Mouse (Mus musculus): Measurements from ENCODE around the gene Foxa2. TPM values are rescaled to one million over a fixed set of nuclear protein-coding genes. Genes with fewer than 3 reads are reported as not detected.

Foxa2 gene
- polyA plus RNA-seq, 1 experiment = not detected

DNA sequence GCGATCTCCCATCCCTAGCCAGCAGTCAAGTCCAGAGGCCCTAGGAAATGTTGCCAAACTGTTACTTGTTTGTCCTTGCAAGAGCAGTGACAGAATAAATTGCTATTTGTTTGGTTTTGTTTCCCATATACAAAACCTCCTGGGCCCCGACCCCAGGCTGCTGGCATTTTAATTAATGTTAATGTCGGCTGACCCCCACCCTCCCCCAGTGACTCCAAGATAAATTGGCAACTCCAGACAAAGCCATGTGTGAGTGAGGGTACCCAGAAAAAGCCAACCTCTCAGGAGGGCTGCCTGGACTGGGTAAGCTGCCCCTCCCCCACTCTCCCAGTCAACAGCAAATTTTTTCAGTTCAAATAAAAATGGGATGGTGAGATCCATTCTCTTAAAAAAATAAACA is 26.6 kb downstream of the Foxa2 start:
- H3K27me3 ChIP-seq (ENCODE audit: control insufficient read depth, insufficient read depth, low read length, poor library complexity, severe bottlenecking) = no peaks in the 10 kb centered on the region; the same call in 1 of the 2 replicates
- H3K9ac ChIP-seq (ENCODE audit: low read depth, poor library complexity, severe bottlenecking) = no peak overlapping the region
- no peaks in the 10 kb centered on the region for H3K4me1 ChIP-seq (ENCODE audit: control insufficient read depth, insufficient read depth, low read length)
- H3K27ac ChIP-seq (ENCODE audit: insufficient read depth, low read length) = no peak overlapping the region
- H3K36me3 ChIP-seq (ENCODE audit: control insufficient read depth, insufficient read depth, low read length, poor library complexity, severe bottlenecking) = no peaks in the 10 kb centered on the region
- TF ChIP-seq POLR2A (IDR thresholded peaks at IDR 0.05; ENCODE audit: insufficient read depth, low read length) (no peak), EP300 (IDR thresholded peaks at IDR 0.05; ENCODE audit: insufficient read depth, low read depth, low read length) (no peak), CTCF (IDR thresholded peaks at IDR 0.05; ENCODE audit: low read depth, low read length) (no peak)
- no peaks in the 10 kb centered on the region for H3K9me3 ChIP-seq (replicated peaks; ENCODE audit: control insufficient read depth, insufficient read depth, low read length, poor library complexity, severe bottlenecking)
- H3K4me3 ChIP-seq (ENCODE audit: low read depth, low read length) = no peak overlapping the region

DNA sequence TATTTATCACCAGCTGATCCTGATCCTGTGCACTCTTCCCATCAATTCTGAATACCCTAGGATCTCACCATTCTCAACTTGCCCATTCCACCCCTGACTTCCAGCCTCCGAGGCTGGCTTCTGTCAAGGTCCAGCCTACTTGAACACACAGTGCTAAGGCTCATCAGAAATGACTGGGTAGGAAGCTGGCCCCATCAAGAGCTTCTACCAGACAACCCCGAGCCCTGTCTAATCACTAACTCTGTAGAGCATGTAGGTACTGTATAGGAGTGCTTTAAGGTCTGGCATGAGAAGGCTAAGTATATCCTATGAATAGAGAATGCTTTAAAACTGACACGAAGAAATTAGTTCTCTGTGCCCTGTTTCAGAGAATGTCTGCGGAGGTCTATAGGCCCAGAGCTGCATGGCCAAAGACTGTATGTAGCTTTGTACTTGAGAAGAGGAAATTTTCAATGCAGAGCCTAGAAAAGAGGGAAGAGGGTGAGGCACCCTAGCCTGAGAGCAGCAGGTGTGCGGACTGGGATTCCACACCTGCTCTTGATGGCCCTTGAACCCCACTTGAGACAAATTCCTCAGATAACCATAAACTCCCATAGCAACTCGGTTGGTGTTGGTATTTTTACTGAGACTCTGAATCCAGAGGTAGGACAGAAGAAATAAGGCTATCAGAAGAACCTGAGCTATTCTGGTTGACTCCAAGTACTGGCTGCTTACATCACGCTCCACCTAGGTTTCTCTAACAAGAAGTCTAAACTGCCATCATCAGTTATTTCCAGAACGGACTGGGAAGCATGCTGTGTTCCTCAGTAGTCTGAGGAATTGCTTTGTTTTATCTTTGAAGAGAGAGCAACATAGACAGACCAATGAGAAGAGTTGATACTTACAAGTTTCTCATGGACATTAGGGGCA is 28.7 kb downstream of the Foxa2 start:
- Histone ChIP-seq H3K4me3 (ENCODE audit: low read depth, low read length) (no peak overlapping the region), H3K4me1 (ENCODE audit: control insufficient read depth, insufficient read depth, low read length) (no peaks in the 10 kb centered on the region), H3K36me3 (ENCODE audit: control insufficient read depth, insufficient read depth, low read length, poor library complexity, severe bottlenecking) (no peaks in the 10 kb centered on the region), H3K9me3 (replicated peaks; ENCODE audit: control insufficient read depth, insufficient read depth, low read length, poor library complexity, severe bottlenecking) (no peaks in the 10 kb centered on the region), H3K9ac (ENCODE audit: low read depth, poor library complexity, severe bottlenecking) (no peak overlapping the region), H3K27ac (ENCODE audit: insufficient read depth, low read length) (no peak overlapping the region), H3K27me3 (ENCODE audit: control insufficient read depth, insufficient read depth, low read length, poor library complexity, severe bottlenecking) (no peaks in the 10 kb centered on the region; the same call in 1 of the 2 replicates)
- no peak for TF ChIP-seq CTCF (IDR thresholded peaks at IDR 0.05; ENCODE audit: low read depth, low read length)
- no peak for TF ChIP-seq EP300 (IDR thresholded peaks at IDR 0.05; ENCODE audit: insufficient read depth, low read depth, low read length)
- no peak for TF ChIP-seq POLR2A (IDR thresholded peaks at IDR 0.05; ENCODE audit: insufficient read depth, low read length)

DNA sequence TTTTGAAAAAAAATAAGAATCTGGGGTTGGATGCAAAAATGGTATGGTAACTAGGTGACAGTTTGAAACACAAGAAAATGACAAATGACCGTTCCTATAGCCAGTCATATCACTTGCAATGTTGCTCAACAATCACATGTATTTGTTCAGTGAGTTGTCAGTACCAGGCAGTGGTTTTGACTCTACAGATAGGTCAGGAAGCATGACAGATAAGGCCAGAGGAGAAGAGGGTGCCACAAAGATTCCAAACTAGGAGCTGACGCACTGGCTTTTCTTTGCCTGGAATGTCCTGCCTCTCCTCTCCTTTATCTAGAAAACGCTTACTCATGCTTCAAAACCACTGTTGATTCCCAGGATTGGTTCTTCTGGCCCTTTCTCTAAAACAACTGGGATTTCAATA is 33.4 kb downstream of the Foxa2 start:
- TF ChIP-seq CTCF (IDR thresholded peaks at IDR 0.05; ENCODE audit: low read depth, low read length) = no peak
- no peak for TF ChIP-seq EP300 (IDR thresholded peaks at IDR 0.05; ENCODE audit: insufficient read depth, low read depth, low read length)
- no peak for TF ChIP-seq POLR2A (IDR thresholded peaks at IDR 0.05; ENCODE audit: insufficient read depth, low read length)

DNA sequence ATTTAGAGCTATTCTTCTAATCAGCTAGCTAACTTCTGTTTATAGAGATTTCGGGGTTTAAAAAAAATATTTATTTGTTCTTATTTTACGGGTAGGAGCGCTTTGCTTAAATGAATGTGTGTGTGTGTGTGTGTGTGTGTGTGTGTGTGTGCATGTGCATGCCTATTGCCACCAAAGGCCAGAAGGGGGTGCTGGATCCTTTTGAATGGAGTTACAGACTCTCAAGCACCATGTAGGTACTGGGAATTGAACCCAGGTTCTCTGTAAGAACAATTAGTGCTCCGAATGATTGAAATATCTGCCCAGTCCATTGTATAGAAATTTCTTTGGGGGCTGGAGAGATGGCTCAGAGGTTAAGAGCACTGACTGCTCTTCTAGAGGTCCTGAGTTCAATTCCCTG is 37.7 kb downstream of the Foxa2 start:
- H3K4me3 ChIP-seq (ENCODE audit: low read depth, low read length) = no peak overlapping the region
- H3K36me3 ChIP-seq (ENCODE audit: control insufficient read depth, insufficient read depth, low read length, poor library complexity, severe bottlenecking) = no peaks in the 10 kb centered on the region
- no peaks in the 10 kb centered on the region for H3K27me3 ChIP-seq (ENCODE audit: control insufficient read depth, insufficient read depth, low read length, poor library complexity, severe bottlenecking)
- no peak overlapping the region for H3K9ac ChIP-seq (ENCODE audit: low read depth, poor library complexity, severe bottlenecking)
- no peaks in the 10 kb centered on the region for H3K4me1 ChIP-seq (ENCODE audit: control insufficient read depth, insufficient read depth, low read length)
- H3K9me3 ChIP-seq (replicated peaks; ENCODE audit: control insufficient read depth, insufficient read depth, low read length, poor library complexity, severe bottlenecking) = no peaks in the 10 kb centered on the region
- H3K27ac ChIP-seq (ENCODE audit: insufficient read depth, low read length) = no peak overlapping the region
- no peak for TF ChIP-seq CTCF (IDR thresholded peaks at IDR 0.05; ENCODE audit: low read depth, low read length)
- TF ChIP-seq EP300 (IDR thresholded peaks at IDR 0.05; ENCODE audit: insufficient read depth, low read depth, low read length) = no peak
- TF ChIP-seq POLR2A (IDR thresholded peaks at IDR 0.05; ENCODE audit: insufficient read depth, low read length) = no peak

More for the DNA sequence above, 33.4 kb downstream of the Foxa2 start:
- H3K4me3 ChIP-seq (ENCODE audit: low read depth, low read length) = no peak overlapping the region
- no peaks in the 10 kb centered on the region for H3K36me3 ChIP-seq (ENCODE audit: control insufficient read depth, insufficient read depth, low read length, poor library complexity, severe bottlenecking)
- H3K9me3 ChIP-seq (replicated peaks; ENCODE audit: control insufficient read depth, insufficient read depth, low read length, poor library complexity, severe bottlenecking) = no peaks in the 10 kb centered on the region
- no peaks in the 10 kb centered on the region; the same call in 1 of the 2 replicates for H3K27me3 ChIP-seq (ENCODE audit: control insufficient read depth, insufficient read depth, low read length, poor library complexity, severe bottlenecking)
- H3K4me1 ChIP-seq (ENCODE audit: control insufficient read depth, insufficient read depth, low read length) = no peaks in the 10 kb centered on the region
- H3K27ac ChIP-seq (ENCODE audit: insufficient read depth, low read length) = no peak overlapping the region
- H3K9ac ChIP-seq (ENCODE audit: low read depth, poor library complexity, severe bottlenecking) = no peak overlapping the region

DNA sequence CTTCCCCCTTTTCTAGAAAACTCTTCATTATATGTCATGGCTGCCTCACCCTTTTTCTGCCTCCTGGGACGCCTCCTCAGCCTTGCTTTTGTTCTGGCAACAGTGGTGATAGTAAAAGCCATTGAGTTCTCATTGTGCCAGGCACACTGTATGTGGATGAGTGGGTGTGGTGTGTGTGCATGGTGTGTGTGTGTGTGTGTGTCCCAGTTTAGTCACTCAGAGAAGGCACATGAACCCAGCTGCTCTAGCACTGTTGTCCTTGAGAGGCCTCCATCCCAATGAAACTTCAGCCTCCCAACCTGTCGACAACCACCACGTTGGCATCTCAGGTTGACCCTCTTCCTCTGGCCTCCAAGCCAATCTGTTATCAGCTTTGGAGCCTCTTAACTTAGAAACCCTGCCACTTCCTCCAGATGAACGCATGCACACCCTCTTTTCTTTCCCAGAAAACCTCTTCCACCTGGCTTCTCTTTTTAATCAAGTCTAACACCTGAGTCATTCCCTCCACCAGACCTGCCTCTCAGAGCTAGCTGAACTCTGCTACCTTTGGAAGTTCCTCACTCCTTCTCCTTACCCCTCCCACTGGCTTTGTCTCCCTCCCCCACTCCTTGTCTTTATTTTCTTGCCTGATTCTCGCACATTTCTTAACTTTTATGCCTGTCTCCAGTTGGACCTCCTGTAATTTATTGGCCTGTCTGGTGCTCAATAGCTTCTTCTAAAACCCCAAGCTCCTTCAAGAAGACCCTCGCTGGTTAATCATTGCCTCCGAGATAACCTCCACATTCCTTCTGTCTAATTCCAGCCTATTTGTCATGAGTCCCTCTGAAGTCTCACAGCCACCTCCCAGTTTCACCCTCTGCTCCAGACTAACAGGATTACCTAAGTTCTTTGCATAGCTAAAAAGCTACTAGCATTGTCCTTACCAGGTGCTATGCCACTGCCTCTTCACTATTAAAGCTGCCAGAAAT is 41.9 kb downstream of the Foxa2 start:
- H3K27me3 ChIP-seq (ENCODE audit: control insufficient read depth, insufficient read depth, low read length, poor library complexity, severe bottlenecking) = no peaks in the 10 kb centered on the region
- H3K36me3 ChIP-seq (ENCODE audit: control insufficient read depth, insufficient read depth, low read length, poor library complexity, severe bottlenecking) = no peaks in the 10 kb centered on the region
- H3K9me3 ChIP-seq (replicated peaks; ENCODE audit: control insufficient read depth, insufficient read depth, low read length, poor library complexity, severe bottlenecking) = no peaks in the 10 kb centered on the region
- H3K4me1 ChIP-seq (ENCODE audit: control insufficient read depth, insufficient read depth, low read length) = no peaks in the 10 kb centered on the region
- no peak for TF ChIP-seq CTCF (IDR thresholded peaks at IDR 0.05; ENCODE audit: low read depth, low read length)
- TF ChIP-seq EP300 (IDR thresholded peaks at IDR 0.05; ENCODE audit: insufficient read depth, low read depth, low read length) = no peak
- no peak for TF ChIP-seq POLR2A (IDR thresholded peaks at IDR 0.05; ENCODE audit: insufficient read depth, low read length)
- H3K4me3 ChIP-seq (ENCODE audit: low read depth, low read length) = no peak overlapping the region
- H3K27ac ChIP-seq (ENCODE audit: insufficient read depth, low read length) = no peak overlapping the region
- H3K9ac ChIP-seq (ENCODE audit: low read depth, poor library complexity, severe bottlenecking) = no peak overlapping the region
